In the genomic region with DNA sequence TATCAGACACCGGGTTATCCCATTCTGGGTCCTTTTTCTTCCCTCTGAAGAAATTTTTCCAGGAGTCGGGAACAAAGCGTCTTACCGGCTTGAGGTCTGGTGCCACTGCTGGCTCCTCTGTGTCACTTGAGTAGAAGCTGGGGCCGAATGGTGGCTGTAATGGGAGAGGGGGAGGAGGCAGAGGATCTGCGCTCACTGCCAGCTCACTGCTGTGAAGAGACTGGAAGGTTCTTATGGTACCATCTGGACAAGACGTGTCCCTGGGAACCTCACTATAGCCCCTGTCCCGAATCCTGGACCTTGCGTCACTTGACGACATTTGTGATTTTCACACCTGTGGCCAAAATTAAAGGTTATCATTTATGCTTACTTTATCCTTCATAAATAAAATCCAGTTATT, we compare ENCODE assay signal across 10 mouse cellular contexts.
"Had no signal": no experiment of that assay in that cellular context is flagged by ENCODE, and none has a peak within 500 bp of the region (broad histone marks: within the 10 kb centered on the region; RNA-seq: fewer than 3 reads in every experiment).

No protein-coding gene starts in this region.

- H3K27ac ChIP-seq: left cerebral cortex, adult 2 months; limb, embryonic 12.5 days; liver, embryonic 14.5 days; neural tube, embryonic 12.5 days had no signal

- H3K36me3 ChIP-seq: limb, embryonic 12.5 days; neural tube, embryonic 12.5 days had no signal

- H3K4me2 ChIP-seq: limb, embryonic 12.5 days; neural tube, embryonic 12.5 days had no signal

- DNase-seq: kidney, adult 9 months; kidney, postnatal 10 days; lung, adult 18-20 months; midbrain, embryonic 14.5 days; right cerebral cortex, postnatal 25 days; thymus, postnatal 36 days had no signal

- H3K9ac ChIP-seq: limb, embryonic 12.5 days; liver, embryonic 14.5 days; neural tube, embryonic 12.5 days had no signal

- H3K4me3 ChIP-seq: left cerebral cortex, adult 2 months; limb, embryonic 12.5 days; neural tube, embryonic 12.5 days had no signal
